Comparison of ENCODE assay signal across 9 mouse cellular contexts in the genomic region with DNA sequence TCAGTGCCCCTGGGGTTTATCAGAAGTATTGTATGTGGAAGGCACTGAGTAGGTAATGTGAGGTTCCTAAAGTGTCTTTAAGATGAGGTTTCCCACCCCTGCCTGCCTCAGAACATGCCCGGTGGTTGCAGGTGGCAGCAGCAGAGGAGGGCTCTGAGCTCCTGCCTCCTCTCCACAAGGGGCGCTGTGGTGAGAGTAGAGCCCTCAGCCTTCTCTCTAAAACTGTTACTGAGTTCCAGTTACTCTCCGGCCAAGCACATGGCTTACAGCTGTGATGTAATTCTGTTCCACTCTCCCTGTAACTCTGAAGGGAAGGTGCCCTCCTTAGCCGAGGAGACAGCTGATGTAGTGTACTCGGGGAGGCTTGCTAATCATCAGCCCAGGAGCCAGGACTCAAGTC. TPM values are rescaled to one million over a fixed set of nuclear protein-coding genes. Genes with fewer than 3 reads are reported as not detected.
DNase-seq lines count a peak whose midpoint lies in the region; ATAC-seq and TF ChIP-seq lines count a peak whose summit lies in the region.
"Had no signal": no experiment of that assay in that cellular context is flagged by ENCODE, and none has a peak within 500 bp of the region (broad histone marks: within the 10 kb centered on the region; RNA-seq: fewer than 3 reads in every experiment).

No protein-coding gene starts in this region.

- H3K4me3 ChIP-seq in forebrain, embryonic 14.5 days (ENCODE audit: low read depth, low read length): no peak overlapping the region
- H3K4me3 ChIP-seq in forebrain, embryonic 11.5 days (ENCODE audit: low read depth, low read length): no peak overlapping the region
- H3K4me3 ChIP-seq in midbrain, embryonic 14.5 days (replicated peaks; ENCODE audit: low read depth, low read length): no peak overlapping the region
- H3K4me3 ChIP-seq in midbrain, embryonic 10.5 days: no peak overlapping the region
- H3K4me3 ChIP-seq in bone marrow, adult 2 months (replicated peaks; ENCODE audit: control insufficient read depth, low read depth, low read length): no peak overlapping the region
- H3K4me3 ChIP-seq in liver, embryonic 14.5 days (ENCODE audit: insufficient read depth in 1 of 2, low read depth in 2 of 2, low read length in 2 of 2): no peak overlapping the region
- H3K4me3 ChIP-seq: myocyte had no signal

- no peak overlapping the region for H3K27ac ChIP-seq in forebrain, embryonic 14.5 days (ENCODE audit: low read depth, low read length)
- no peak overlapping the region for H3K27ac ChIP-seq in forebrain, embryonic 11.5 days (ENCODE audit: low read depth, low read length)
- no peak overlapping the region for H3K27ac ChIP-seq in midbrain, embryonic 14.5 days (replicated peaks; ENCODE audit: low read depth, low read length)
- H3K27ac ChIP-seq in midbrain, embryonic 10.5 days (replicated peaks): no peak overlapping the region
- no peak overlapping the region for H3K27ac ChIP-seq in bone marrow, adult 2 months (ENCODE audit: control insufficient read depth, insufficient read depth, low read depth, low read length, poor library complexity)
- no peak overlapping the region for H3K27ac ChIP-seq in liver, embryonic 14.5 days

- H3K4me1 ChIP-seq in forebrain, embryonic 14.5 days (ENCODE audit: control insufficient read depth, insufficient read depth, low read length): no peaks in the 10 kb centered on the region
- no peaks in the 10 kb centered on the region for H3K4me1 ChIP-seq in forebrain, embryonic 11.5 days (replicated peaks; ENCODE audit: control insufficient read depth, insufficient read depth, low read length)
- H3K4me1 ChIP-seq in midbrain, embryonic 14.5 days (ENCODE audit: control insufficient read depth, insufficient read depth, low read length): no peaks in the 10 kb centered on the region
- no peaks in the 10 kb centered on the region for H3K4me1 ChIP-seq in midbrain, embryonic 10.5 days
- no peaks in the 10 kb centered on the region for H3K4me1 ChIP-seq in bone marrow, adult 2 months (ENCODE audit: control insufficient read depth, insufficient read depth, low read length)
- H3K4me1 ChIP-seq in liver, embryonic 14.5 days (replicated peaks; ENCODE audit: control insufficient read depth in 2 of 2, insufficient read depth in 2 of 2, low read length in 1 of 2): no peaks in the 10 kb centered on the region

- H3K4me2 ChIP-seq in forebrain, embryonic 14.5 days (ENCODE audit: low read length): no peak overlapping the region
- no peak overlapping the region for H3K4me2 ChIP-seq in forebrain, embryonic 11.5 days (ENCODE audit: low read depth, low read length, severe bottlenecking)
- H3K4me2 ChIP-seq in midbrain, embryonic 14.5 days (ENCODE audit: low read length): no peak overlapping the region
- H3K4me2 ChIP-seq in liver, embryonic 14.5 days (ENCODE audit: low read depth): no peak overlapping the region

- 64% methylated on average over 5 of the region's 5 CpGs for WGBS in forebrain, embryonic 14.5 days
- WGBS in forebrain, embryonic 11.5 days: 62% methylated on average over 5 of the region's 5 CpGs
- WGBS in midbrain, embryonic 14.5 days: 62% methylated on average over 5 of the region's 5 CpGs
- 65% methylated on average over 5 of the region's 5 CpGs for WGBS in midbrain, embryonic 10.5 days
- 73% methylated on average over 5 of the region's 5 CpGs for WGBS in bone marrow, adult 2 months
- WGBS in liver, embryonic 14.5 days (ENCODE audit: insufficient replicate concordance): 60% methylated on average over 5 of the region's 5 CpGs

- no peak for TF ChIP-seq POLR2A in bone marrow, adult 2 months (IDR thresholded peaks at IDR 0.05; ENCODE audit: borderline replicate concordance, control insufficient read depth, low read depth, low read length)

- peak; percentile 54 for TF ChIP-seq CTCF in bone marrow, adult 2 months (IDR thresholded peaks at IDR 0.05; ENCODE audit: control insufficient read depth, insufficient read depth, low read length)
- TF ChIP-seq CTCF in liver, embryonic 14.5 days (IDR thresholded peaks at IDR 0.05; ENCODE audit: low read depth): peak; percentile 71

- no peaks in the 10 kb centered on the region for H3K9me3 ChIP-seq in forebrain, embryonic 14.5 days (replicated peaks; ENCODE audit: control insufficient read depth, low read length)
- H3K9me3 ChIP-seq in forebrain, embryonic 11.5 days (ENCODE audit: control insufficient read depth, low read length): no peaks in the 10 kb centered on the region
- no peaks in the 10 kb centered on the region for H3K9me3 ChIP-seq in midbrain, embryonic 14.5 days (ENCODE audit: control insufficient read depth, low read length)
- peaks cover under 1% of the 10 kb centered on the region; the same call in 1 of the 2 replicates for H3K9me3 ChIP-seq in midbrain, embryonic 10.5 days (replicated peaks)
- no peaks in the 10 kb centered on the region for H3K9me3 ChIP-seq in liver, embryonic 14.5 days (ENCODE audit: control insufficient read depth, low read length)

- H3K27me3 ChIP-seq in forebrain, embryonic 14.5 days (replicated peaks; ENCODE audit: control insufficient read depth, insufficient read depth, low read length): no peaks in the 10 kb centered on the region
- no peaks in the 10 kb centered on the region for H3K27me3 ChIP-seq in forebrain, embryonic 11.5 days (ENCODE audit: control insufficient read depth, insufficient read depth, low read length)
- no peaks in the 10 kb centered on the region for H3K27me3 ChIP-seq in midbrain, embryonic 14.5 days (ENCODE audit: control insufficient read depth, insufficient read depth, low read length)
- no peaks in the 10 kb centered on the region for H3K27me3 ChIP-seq in midbrain, embryonic 10.5 days (ENCODE audit: low read depth, poor library complexity, severe bottlenecking)
- H3K27me3 ChIP-seq in liver, embryonic 14.5 days (ENCODE audit: control insufficient read depth, insufficient read depth, low read length): no peaks in the 10 kb centered on the region

- TF ChIP-seq EP300 in liver, embryonic 14.5 days (IDR thresholded peaks at IDR 0.05; ENCODE audit: low read depth): no peak

- peak; percentile 16 for DNase-seq in forebrain, embryonic 14.5 days (ENCODE audit: low spot score)
- DNase-seq in forebrain, embryonic 11.5 days (ENCODE audit: low spot score): no peak
- peak; percentile 49 for DNase-seq in midbrain, embryonic 14.5 days
- no peak for DNase-seq in midbrain, embryonic 10.5 days (ENCODE audit: low spot score)
- DNase-seq in liver, embryonic 14.5 days (ENCODE audit: low read depth in 3 of 3, low spot score in 3 of 3): no peak
- no peak for DNase-seq in layer of hippocampus, adult 9-10 months (ENCODE audit: low spot score)
- DNase-seq in gastrocnemius, adult 18-20 months (ENCODE audit: low spot score): no peak

- H3K36me3 ChIP-seq in forebrain, embryonic 14.5 days (ENCODE audit: control insufficient read depth, insufficient read depth, low read length): peaks cover 97% of the 10 kb centered on the region
- H3K36me3 ChIP-seq in forebrain, embryonic 11.5 days (ENCODE audit: control insufficient read depth, insufficient read depth, low read length): peaks cover 16% of the 10 kb centered on the region; the same call in 1 of the 2 replicates
- peaks cover 96% of the 10 kb centered on the region for H3K36me3 ChIP-seq in midbrain, embryonic 14.5 days (ENCODE audit: control insufficient read depth, insufficient read depth, low read length)
- peaks cover 99% of the 10 kb centered on the region for H3K36me3 ChIP-seq in midbrain, embryonic 10.5 days
- peaks cover 30% of the 10 kb centered on the region for H3K36me3 ChIP-seq in liver, embryonic 14.5 days (replicated peaks; ENCODE audit: control insufficient read depth, insufficient read depth, low read depth)

- ATAC-seq in forebrain, embryonic 14.5 days: no peak
- ATAC-seq in forebrain, embryonic 11.5 days (replicated peaks; ENCODE audit: low FRiP score): no peak; the same call in 1 of the 2 replicates
- ATAC-seq in midbrain, embryonic 14.5 days (ENCODE audit: low FRiP score, low TSS enrichment): no peak
- no peak for ATAC-seq in liver, embryonic 14.5 days (ENCODE audit: insufficient read depth)

- H3K9ac ChIP-seq in forebrain, embryonic 14.5 days (ENCODE audit: low read length): no peak overlapping the region
- no peak overlapping the region for H3K9ac ChIP-seq in forebrain, embryonic 11.5 days (ENCODE audit: low read length)
- H3K9ac ChIP-seq in midbrain, embryonic 14.5 days (replicated peaks; ENCODE audit: low read length): no peak overlapping the region
- H3K9ac ChIP-seq in liver, embryonic 14.5 days (replicated peaks): no peak overlapping the region

RNA-seq across cellular contexts. Expression of gene Smad9, which starts 9.6 kb away (rescaled TPM):
- 0.17 and 0.30 TPM in 2 replicates for polyA plus RNA-seq in forebrain, embryonic 14.5 days (2014; fragmentation: Nextera tagmentation; extraction: Ambion mirVana)
- 0.32 and 0.33 TPM in 2 replicates for polyA plus RNA-seq in forebrain, embryonic 11.5 days (2014; fragmentation: Nextera tagmentation; extraction: Ambion mirVana)
- 0.30 and 0.43 TPM in 2 replicates for polyA plus RNA-seq in midbrain, embryonic 14.5 days (2014; fragmentation: Nextera tagmentation; extraction: Ambion mirVana)
- 0.11 and 0.14 TPM in 2 replicates for polyA plus RNA-seq in midbrain, embryonic 10.5 days (2016; fragmentation: Nextera tagmentation; extraction: Ambion mirVana)
- not detected in 2 replicates for polyA plus RNA-seq in bone marrow, adult 2 months (2011; ENCODE audit: insufficient read depth, insufficient read length, low replicate concordance, missing spikeins)
- polyA plus RNA-seq in liver, embryonic 14.5 days (2012; rRNA removed): 0.05 and 0.07 TPM in 2 replicates
- polyA plus RNA-seq in liver, embryonic 14.5 days (2014; fragmentation: Nextera tagmentation; extraction: Ambion mirVana): 0.04 TPM in 1 of 2 replicates, not detected in the other
- under 1 TPM; 0.18 to 0.28 TPM for total RNA-seq in gastrocnemius, adult 18-20 months (2021)

RNA-seq across cellular contexts. Expression of gene Alg5, which starts 10.5 kb away (rescaled TPM):
- polyA plus RNA-seq in forebrain, embryonic 14.5 days (2014; fragmentation: Nextera tagmentation; extraction: Ambion mirVana): 55.8 and 60.2 TPM in 2 replicates
- polyA plus RNA-seq in forebrain, embryonic 11.5 days (2014; fragmentation: Nextera tagmentation; extraction: Ambion mirVana): 37.7 and 39.4 TPM in 2 replicates
- polyA plus RNA-seq in midbrain, embryonic 14.5 days (2014; fragmentation: Nextera tagmentation; extraction: Ambion mirVana): 48.3 and 55.5 TPM in 2 replicates
- polyA plus RNA-seq in midbrain, embryonic 10.5 days (2016; fragmentation: Nextera tagmentation; extraction: Ambion mirVana): 42.4 and 44.6 TPM in 2 replicates
- polyA plus RNA-seq in bone marrow, adult 2 months (2011; ENCODE audit: insufficient read depth, insufficient read length, low replicate concordance, missing spikeins): 8.0 and 16.3 TPM in 2 replicates
- polyA plus RNA-seq in liver, embryonic 14.5 days (2012; rRNA removed): 8.2 and 12.2 TPM in 2 replicates
- polyA plus RNA-seq in liver, embryonic 14.5 days (2014; fragmentation: Nextera tagmentation; extraction: Ambion mirVana): 25.4 and 29.3 TPM in 2 replicates
- total RNA-seq in gastrocnemius, adult 18-20 months (2021): 1 to 10 TPM; 6.5 to 7.6 TPM

RNA-seq across cellular contexts. Expression of gene Exosc8, which starts 10.6 kb away (rescaled TPM):
- 98.5 and 101 TPM in 2 replicates for polyA plus RNA-seq in forebrain, embryonic 14.5 days (2014; fragmentation: Nextera tagmentation; extraction: Ambion mirVana)
- 166 and 176 TPM in 2 replicates for polyA plus RNA-seq in forebrain, embryonic 11.5 days (2014; fragmentation: Nextera tagmentation; extraction: Ambion mirVana)
- 76.0 and 81.0 TPM in 2 replicates for polyA plus RNA-seq in midbrain, embryonic 14.5 days (2014; fragmentation: Nextera tagmentation; extraction: Ambion mirVana)
- 163 and 180 TPM in 2 replicates for polyA plus RNA-seq in midbrain, embryonic 10.5 days (2016; fragmentation: Nextera tagmentation; extraction: Ambion mirVana)
- 51.2 and 112 TPM in 2 replicates for polyA plus RNA-seq in bone marrow, adult 2 months (2011; ENCODE audit: insufficient read depth, insufficient read length, low replicate concordance, missing spikeins)
- 45.6 and 64.1 TPM in 2 replicates for polyA plus RNA-seq in liver, embryonic 14.5 days (2012; rRNA removed)
- polyA plus RNA-seq in liver, embryonic 14.5 days (2014; fragmentation: Nextera tagmentation; extraction: Ambion mirVana): 84.5 and 89.8 TPM in 2 replicates
- total RNA-seq in gastrocnemius, adult 18-20 months (2021): 10 to 100 TPM; 10.2 to 10.9 TPM

RNA-seq across cellular contexts. Expression of gene Gm21958, which starts 31.6 kb away (rescaled TPM):
- polyA plus RNA-seq in forebrain, embryonic 14.5 days (2014; fragmentation: Nextera tagmentation; extraction: Ambion mirVana): 1.1 TPM in 1 of 2 replicates, not detected in the other
- 1.0 and 1.8 TPM in 2 replicates for polyA plus RNA-seq in forebrain, embryonic 11.5 days (2014; fragmentation: Nextera tagmentation; extraction: Ambion mirVana)
- 0.73 and 1.1 TPM in 2 replicates for polyA plus RNA-seq in midbrain, embryonic 14.5 days (2014; fragmentation: Nextera tagmentation; extraction: Ambion mirVana)
- 0.36 and 0.56 TPM in 2 replicates for polyA plus RNA-seq in midbrain, embryonic 10.5 days (2016; fragmentation: Nextera tagmentation; extraction: Ambion mirVana)
- not detected in 2 replicates for polyA plus RNA-seq in bone marrow, adult 2 months (2011; ENCODE audit: insufficient read depth, insufficient read length, low replicate concordance, missing spikeins)
- polyA plus RNA-seq in liver, embryonic 14.5 days (2012; rRNA removed): not detected in 2 replicates
- not detected in 2 replicates for polyA plus RNA-seq in liver, embryonic 14.5 days (2014; fragmentation: Nextera tagmentation; extraction: Ambion mirVana)
- not detected for total RNA-seq in gastrocnemius, adult 18-20 months (2021)
- polyA plus RNA-seq: myocyte had no signal

RNA-seq across cellular contexts. Expression of gene Supt20, which starts 53.2 kb away (rescaled TPM):
- polyA plus RNA-seq in forebrain, embryonic 14.5 days (2014; fragmentation: Nextera tagmentation; extraction: Ambion mirVana): 74.2 and 87.7 TPM in 2 replicates
- polyA plus RNA-seq in forebrain, embryonic 11.5 days (2014; fragmentation: Nextera tagmentation; extraction: Ambion mirVana): 123 and 129 TPM in 2 replicates
- polyA plus RNA-seq in midbrain, embryonic 14.5 days (2014; fragmentation: Nextera tagmentation; extraction: Ambion mirVana): 81.9 and 98.8 TPM in 2 replicates
- 101 and 117 TPM in 2 replicates for polyA plus RNA-seq in midbrain, embryonic 10.5 days (2016; fragmentation: Nextera tagmentation; extraction: Ambion mirVana)
- polyA plus RNA-seq in bone marrow, adult 2 months (2011; ENCODE audit: insufficient read depth, insufficient read length, low replicate concordance, missing spikeins): 29.8 and 60.4 TPM in 2 replicates
- 22.3 and 23.5 TPM in 2 replicates for polyA plus RNA-seq in liver, embryonic 14.5 days (2012; rRNA removed)
- 23.9 and 24.6 TPM in 2 replicates for polyA plus RNA-seq in liver, embryonic 14.5 days (2014; fragmentation: Nextera tagmentation; extraction: Ambion mirVana)
- total RNA-seq in gastrocnemius, adult 18-20 months (2021): 10 to 100 TPM in 1 of 2 experiments, 1 to 10 TPM in 1; 9.5 to 13.3 TPM

Comparison
In these comparisons a context has a peak if more than half of its experiments do, and no peak if none do; other contexts are left out.
1. DNase-seq: peak in forebrain, embryonic 14.5 days (single experiment) and midbrain, embryonic 14.5 days (single experiment); none in forebrain, embryonic 11.5 days (single experiment), midbrain, embryonic 10.5 days (single experiment), liver, embryonic 14.5 days (0 of 3), layer of hippocampus, adult 9-10 months (single experiment) and gastrocnemius, adult 18-20 months (single experiment).